Mouse (Mus musculus): ENCODE data around the gene Stx8.

The Stx8 gene

GRCm38 (mm10) chr11:67965905-67966878 lies at the start of gene Stx8:
TSS of gene Stx8 (plus strand) at chr11:67966193.
- DNase-seq (ENCODE audit: low spot score), result peak; percentile 89

- DNase-seq (ENCODE audit: low spot score), result no peak
Observed at GRCm38 (mm10) chr11:67917126-67917525, 48.9 kb upstream of the Stx8 start.

GRCm38 (mm10) chr11:67919593-67919992 lies 46.4 kb upstream of the Stx8 start:
- DNase-seq (ENCODE audit: low spot score), result no peak

- DNase-seq (ENCODE audit: low spot score), result no peak
Observed at GRCm38 (mm10) chr11:67920226-67920960, 45.6 kb upstream of the Stx8 start.

GRCm38 (mm10) chr11:67921091-67921826 lies 44.7 kb upstream of the Stx8 start:
- no peak for DNase-seq (ENCODE audit: low spot score)

GRCm38 (mm10) chr11:67921827-67922754 lies 43.9 kb upstream of the Stx8 start, which contains the start of gene Usp43:
TSS of gene Usp43 (minus strand) at chr11:67922153.
- no peak for DNase-seq (ENCODE audit: low spot score)

GRCm38 (mm10) chr11:67922755-67923125 lies 43.3 kb upstream of the Stx8 start:
- DNase-seq (ENCODE audit: low spot score), result peak; percentile 31

- DNase-seq (ENCODE audit: low spot score), result no peak
Observed at GRCm38 (mm10) chr11:67923720-67924119, 42.3 kb upstream of the Stx8 start.

GRCm38 (mm10) chr11:67925000-67925399 lies 41.0 kb upstream of the Stx8 start:
- no peak for DNase-seq (ENCODE audit: low spot score)

- DNase-seq (ENCODE audit: low spot score), result no peak
Observed at GRCm38 (mm10) chr11:67926348-67927055, 39.5 kb upstream of the Stx8 start.

GRCm38 (mm10) chr11:67932156-67932555 lies 33.8 kb upstream of the Stx8 start:
- DNase-seq (ENCODE audit: low spot score), result no peak

- DNase-seq (ENCODE audit: low spot score), result peak; percentile 30
Observed at GRCm38 (mm10) chr11:67948229-67948628, 17.8 kb upstream of the Stx8 start.

- DNase-seq (ENCODE audit: low spot score), result no peak
Observed at GRCm38 (mm10) chr11:67949475-67949874, 16.5 kb upstream of the Stx8 start.

GRCm38 (mm10) chr11:67953604-67954003 lies 12.4 kb upstream of the Stx8 start:
- no peak for DNase-seq (ENCODE audit: low spot score)

GRCm38 (mm10) chr11:67954413-67954812 lies 11.6 kb upstream of the Stx8 start:
- DNase-seq (ENCODE audit: low spot score), result no peak

- DNase-seq (ENCODE audit: low spot score), result no peak
Observed at GRCm38 (mm10) chr11:67964110-67964509, 1.9 kb upstream of the Stx8 start.

GRCm38 (mm10) chr11:67965242-67965883 lies 630 bp upstream of the Stx8 start, which contains the start of gene Cfap52:
TSS of gene Cfap52 (minus strand) at chr11:67965651.
- peak; percentile 90 for DNase-seq (ENCODE audit: low spot score)

GRCm38 (mm10) chr11:67967831-67968230 lies 1.8 kb downstream of the Stx8 start:
- no peak for DNase-seq (ENCODE audit: low spot score)

- no peak for DNase-seq (ENCODE audit: low spot score)
Observed at GRCm38 (mm10) chr11:67972606-67973005, 6.6 kb downstream of the Stx8 start.

- DNase-seq (ENCODE audit: low spot score), result no peak
Observed at GRCm38 (mm10) chr11:67973225-67973624, 7.2 kb downstream of the Stx8 start.
